Mouse (Mus musculus): Measurements from ENCODE around the gene Ptprm. TPM values are rescaled to one million over a fixed set of nuclear protein-coding genes. Genes with fewer than 3 reads are reported as not detected.

Ptprm gene
- polyA plus RNA-seq, 2 experiments, result 0.66 to 0.79 TPM

DNA sequence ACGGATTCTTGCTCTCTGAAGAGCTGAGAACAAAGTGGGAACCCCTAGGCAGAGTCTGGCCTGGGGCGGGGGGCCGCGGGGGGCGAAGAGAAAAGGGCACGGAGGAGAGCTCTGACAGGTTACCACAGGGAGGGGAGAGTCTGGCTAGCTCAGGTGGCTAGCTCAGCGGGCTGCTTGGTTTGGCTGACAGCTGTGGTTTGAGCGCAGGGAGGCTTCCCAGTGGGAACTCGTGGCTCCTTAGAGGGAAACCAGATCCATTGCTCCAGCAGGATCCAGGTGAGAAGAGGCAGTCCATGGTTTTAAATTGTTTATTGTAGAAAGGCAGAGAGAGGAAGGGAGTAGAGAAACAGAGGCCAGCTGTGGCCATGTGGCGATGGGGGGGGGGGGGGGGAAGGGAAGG, 689.5 kb downstream of the Ptprm start:
- no peak for ATAC-seq (ENCODE audit: insufficient read depth)

DNA sequence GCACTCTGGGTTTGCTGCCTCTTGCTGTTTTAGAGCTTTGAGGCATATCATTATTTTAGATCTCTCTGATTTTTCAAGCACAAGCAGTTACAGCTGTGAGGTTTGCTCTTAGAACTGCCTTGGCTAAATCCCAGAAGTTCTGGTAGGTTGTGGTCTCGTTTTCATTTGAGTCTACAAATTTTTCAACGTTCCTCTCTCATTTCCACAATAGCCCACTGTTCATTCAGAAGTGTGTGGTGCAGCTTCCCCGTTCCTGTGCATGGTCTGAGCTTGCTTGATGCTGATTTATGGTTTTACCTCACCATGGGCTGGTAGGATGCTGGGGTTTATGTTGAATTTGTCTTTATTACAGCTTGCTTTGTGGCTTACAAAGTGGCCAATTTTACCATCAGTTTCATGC, 695.0 kb downstream of the Ptprm start:
- no peaks in the 10 kb centered on the region for H3K27me3 ChIP-seq (ENCODE audit: control insufficient read depth, insufficient read depth, low read length)
- no peak overlapping the region for H3K9ac ChIP-seq (replicated peaks)
- ATAC-seq (ENCODE audit: insufficient read depth) (no peak), DNase-seq (ENCODE audit: low read depth in 3 of 3, low spot score in 3 of 3) (no peak)
- no peaks in the 10 kb centered on the region for H3K9me3 ChIP-seq (ENCODE audit: control insufficient read depth, low read length)
- no peaks in the 10 kb centered on the region for H3K36me3 ChIP-seq (replicated peaks; ENCODE audit: control insufficient read depth, insufficient read depth, low read depth)
- H3K4me3 ChIP-seq (ENCODE audit: insufficient read depth in 1 of 2, low read depth in 2 of 2, low read length in 2 of 2), result no peak overlapping the region
- TF ChIP-seq EP300 (IDR thresholded peaks at IDR 0.05; ENCODE audit: low read depth), result no peak
- TF ChIP-seq CTCF (IDR thresholded peaks at IDR 0.05; ENCODE audit: low read depth), result no peak
- no peak overlapping the region for H3K27ac ChIP-seq
- no peak overlapping the region for H3K4me2 ChIP-seq (ENCODE audit: low read depth)
- H3K4me1 ChIP-seq (replicated peaks; ENCODE audit: control insufficient read depth in 2 of 2, insufficient read depth in 2 of 2, low read length in 1 of 2), result no peaks in the 10 kb centered on the region
- WGBS (ENCODE audit: insufficient replicate concordance), result 35% methylated on average over 3 of the region's 3 CpGs

More for the DNA sequence above, 689.5 kb downstream of the Ptprm start:
- Histone ChIP-seq H3K4me2 (ENCODE audit: low read depth) (no peak overlapping the region), H3K9me3 (ENCODE audit: control insufficient read depth, low read length) (no peaks in the 10 kb centered on the region), H3K36me3 (replicated peaks; ENCODE audit: control insufficient read depth, insufficient read depth, low read depth) (no peaks in the 10 kb centered on the region), H3K4me3 (ENCODE audit: insufficient read depth in 1 of 2, low read depth in 2 of 2, low read length in 2 of 2) (no peak overlapping the region), H3K27me3 (ENCODE audit: control insufficient read depth, insufficient read depth, low read length) (no peaks in the 10 kb centered on the region), H3K4me1 (replicated peaks; ENCODE audit: control insufficient read depth in 2 of 2, insufficient read depth in 2 of 2, low read length in 1 of 2) (no peaks in the 10 kb centered on the region), H3K27ac (no peak overlapping the region), H3K9ac (replicated peaks) (no peak overlapping the region)
- no peak for TF ChIP-seq EP300 (IDR thresholded peaks at IDR 0.05; ENCODE audit: low read depth)
- DNase-seq (ENCODE audit: low read depth in 3 of 3, low spot score in 3 of 3), result no peak
- 59% methylated on average over 10 of the region's 10 CpGs for WGBS (ENCODE audit: insufficient replicate concordance)

- H3K4me3 ChIP-seq (ENCODE audit: insufficient read depth in 1 of 2, low read depth in 2 of 2, low read length in 2 of 2), result no peak overlapping the region
- no peaks in the 10 kb centered on the region for H3K9me3 ChIP-seq (ENCODE audit: control insufficient read depth, low read length)
- H3K4me2 ChIP-seq (ENCODE audit: low read depth), result no peak overlapping the region
- no peak overlapping the region for H3K9ac ChIP-seq (replicated peaks)
- WGBS (ENCODE audit: insufficient replicate concordance), result 65% methylated on average over 7 of the region's 7 CpGs
- H3K27ac ChIP-seq, result no peak overlapping the region
- no peaks in the 10 kb centered on the region for H3K27me3 ChIP-seq (ENCODE audit: control insufficient read depth, insufficient read depth, low read length)
- DNase-seq (ENCODE audit: low read depth in 3 of 3, low spot score in 3 of 3), result no peak
- TF ChIP-seq CTCF (IDR thresholded peaks at IDR 0.05; ENCODE audit: low read depth) (no peak), EP300 (IDR thresholded peaks at IDR 0.05; ENCODE audit: low read depth) (no peak)
- H3K36me3 ChIP-seq (replicated peaks; ENCODE audit: control insufficient read depth, insufficient read depth, low read depth), result no peaks in the 10 kb centered on the region
- H3K4me1 ChIP-seq (replicated peaks; ENCODE audit: control insufficient read depth in 2 of 2, insufficient read depth in 2 of 2, low read length in 1 of 2), result no peaks in the 10 kb centered on the region
- no peak for ATAC-seq (ENCODE audit: insufficient read depth)
Measured at GRCm38 (mm10) chr17:66637951-66638722, 716.1 kb downstream of the Ptprm start.

GRCm38 (mm10) chr17:66619996-66620656, 734.1 kb downstream of the Ptprm start:
- 60% methylated on average over 13 of the region's 13 CpGs for WGBS (ENCODE audit: insufficient replicate concordance)
- Histone ChIP-seq H3K4me3 (ENCODE audit: insufficient read depth in 1 of 2, low read depth in 2 of 2, low read length in 2 of 2) (no peak overlapping the region), H3K4me2 (ENCODE audit: low read depth) (no peak overlapping the region), H3K9ac (replicated peaks) (no peak overlapping the region), H3K9me3 (ENCODE audit: control insufficient read depth, low read length) (no peaks in the 10 kb centered on the region), H3K36me3 (replicated peaks; ENCODE audit: control insufficient read depth, insufficient read depth, low read depth) (no peaks in the 10 kb centered on the region), H3K27me3 (ENCODE audit: control insufficient read depth, insufficient read depth, low read length) (no peaks in the 10 kb centered on the region), H3K4me1 (replicated peaks; ENCODE audit: control insufficient read depth in 2 of 2, insufficient read depth in 2 of 2, low read length in 1 of 2) (no peaks in the 10 kb centered on the region), H3K27ac (no peak overlapping the region)
- DNase-seq (ENCODE audit: low read depth in 3 of 3, low spot score in 3 of 3) (no peak), ATAC-seq (ENCODE audit: insufficient read depth) (no peak)
- TF ChIP-seq EP300 (IDR thresholded peaks at IDR 0.05; ENCODE audit: low read depth) (no peak), CTCF (IDR thresholded peaks at IDR 0.05; ENCODE audit: low read depth) (no peak)

DNA sequence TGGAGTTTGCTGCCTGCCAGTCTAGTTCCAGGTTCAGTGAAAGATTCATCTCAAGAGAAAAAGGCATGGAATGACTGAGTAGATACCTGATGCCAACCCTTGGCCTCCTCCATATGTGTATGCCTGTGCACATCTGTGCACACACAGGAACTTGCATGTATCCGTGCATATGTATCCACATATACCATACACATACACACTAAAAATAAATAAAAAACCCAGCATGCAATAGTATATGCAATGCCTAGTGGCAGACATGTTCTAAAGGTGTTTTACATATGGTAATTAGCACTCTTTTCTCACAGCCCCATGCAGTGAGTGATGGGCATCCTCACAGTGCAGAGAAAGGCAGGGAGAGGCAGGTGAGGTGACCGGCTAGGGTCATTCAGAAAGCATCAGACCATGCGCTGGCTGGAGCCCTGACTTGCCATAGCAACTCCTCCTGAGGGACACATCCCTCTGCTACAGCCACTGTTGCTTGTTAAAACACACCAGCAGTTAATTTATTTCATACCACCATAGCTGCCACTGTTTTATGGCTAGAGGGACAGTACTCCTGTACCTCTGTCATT, 734.9 kb downstream of the Ptprm start:
- Histone ChIP-seq H3K4me2 (ENCODE audit: low read depth) (no peak overlapping the region), H3K9ac (replicated peaks) (no peak overlapping the region), H3K27me3 (ENCODE audit: control insufficient read depth, insufficient read depth, low read length) (no peaks in the 10 kb centered on the region), H3K9me3 (ENCODE audit: control insufficient read depth, low read length) (no peaks in the 10 kb centered on the region), H3K4me1 (replicated peaks; ENCODE audit: control insufficient read depth in 2 of 2, insufficient read depth in 2 of 2, low read length in 1 of 2) (no peaks in the 10 kb centered on the region), H3K4me3 (ENCODE audit: insufficient read depth in 1 of 2, low read depth in 2 of 2, low read length in 2 of 2) (no peak overlapping the region), H3K36me3 (replicated peaks; ENCODE audit: control insufficient read depth, insufficient read depth, low read depth) (no peaks in the 10 kb centered on the region), H3K27ac (no peak overlapping the region)
- ATAC-seq (ENCODE audit: insufficient read depth) (no peak), DNase-seq (ENCODE audit: low read depth in 3 of 3, low spot score in 3 of 3) (no peak)
- TF ChIP-seq CTCF (IDR thresholded peaks at IDR 0.05; ENCODE audit: low read depth), result no peak
- no peak for TF ChIP-seq EP300 (IDR thresholded peaks at IDR 0.05; ENCODE audit: low read depth)
- 73% methylated on average over 3 of the region's 3 CpGs for WGBS (ENCODE audit: insufficient replicate concordance)

Small RNA genes within 50 kb of the gene (microRNA-seq; reads per million reads assigned to microRNA genes)
- not detected for gene Mir5709

All from liver, embryonic 14.5 days (tissue).